Mouse (Mus musculus): ENCODE measurements around the gene Hoxa7. TPM values are rescaled to one million over a fixed set of nuclear protein-coding genes. Genes with fewer than 3 reads are reported as not detected.

The Hoxa7 gene
- total RNA-seq, 2 experiments from 2014 or later = 11.2 to 12.5 TPM

DNA sequence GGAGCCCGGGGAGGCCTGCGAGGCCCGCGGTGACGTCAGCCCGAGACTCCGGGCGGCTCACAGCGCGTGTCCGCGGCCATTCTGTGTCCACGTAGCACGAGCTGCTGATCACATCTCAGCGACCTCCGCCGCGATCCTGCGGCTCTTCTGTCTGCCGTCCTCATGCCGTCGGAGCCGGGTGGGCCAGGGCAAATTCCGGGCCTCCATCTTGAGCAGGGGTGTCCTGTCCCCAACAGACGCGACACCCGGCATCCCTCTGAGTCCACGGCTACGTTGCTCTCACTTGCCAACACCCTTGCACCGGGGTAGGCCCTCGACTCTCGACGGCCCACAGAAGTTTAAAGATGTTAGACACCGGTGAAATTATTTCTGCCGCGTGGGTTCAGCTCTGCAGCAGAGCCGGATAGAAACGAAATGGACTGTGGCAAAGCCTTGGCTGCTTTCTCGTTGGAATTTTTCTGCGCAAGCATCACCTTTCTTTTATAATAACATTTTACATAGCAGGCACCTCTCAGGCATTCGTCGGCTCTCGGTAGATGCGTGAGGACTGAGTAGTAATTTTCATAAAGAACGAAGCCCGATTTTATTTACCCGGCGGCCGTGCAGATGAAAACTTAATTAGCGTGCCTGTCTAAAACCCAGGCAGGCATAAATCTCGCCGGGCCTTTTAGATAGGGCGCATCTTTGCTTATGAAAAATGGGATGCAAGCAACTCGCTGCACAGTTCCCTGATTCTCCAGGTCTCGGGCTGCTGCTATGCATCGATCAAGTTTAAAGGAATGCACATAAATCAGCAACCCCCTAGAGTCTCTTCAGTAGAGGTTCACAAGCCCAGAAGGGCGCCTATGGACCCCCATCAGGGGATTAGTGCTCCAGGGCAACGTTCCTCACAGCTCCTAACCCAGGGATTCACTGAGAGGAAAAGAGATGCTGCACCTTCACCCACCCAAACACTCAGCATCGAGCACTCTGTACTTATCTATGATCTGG, 32.2 kb upstream of the Hoxa7 start:
- DNase-seq (ENCODE audit: low spot score in 2 of 2) = no peak

DNA sequence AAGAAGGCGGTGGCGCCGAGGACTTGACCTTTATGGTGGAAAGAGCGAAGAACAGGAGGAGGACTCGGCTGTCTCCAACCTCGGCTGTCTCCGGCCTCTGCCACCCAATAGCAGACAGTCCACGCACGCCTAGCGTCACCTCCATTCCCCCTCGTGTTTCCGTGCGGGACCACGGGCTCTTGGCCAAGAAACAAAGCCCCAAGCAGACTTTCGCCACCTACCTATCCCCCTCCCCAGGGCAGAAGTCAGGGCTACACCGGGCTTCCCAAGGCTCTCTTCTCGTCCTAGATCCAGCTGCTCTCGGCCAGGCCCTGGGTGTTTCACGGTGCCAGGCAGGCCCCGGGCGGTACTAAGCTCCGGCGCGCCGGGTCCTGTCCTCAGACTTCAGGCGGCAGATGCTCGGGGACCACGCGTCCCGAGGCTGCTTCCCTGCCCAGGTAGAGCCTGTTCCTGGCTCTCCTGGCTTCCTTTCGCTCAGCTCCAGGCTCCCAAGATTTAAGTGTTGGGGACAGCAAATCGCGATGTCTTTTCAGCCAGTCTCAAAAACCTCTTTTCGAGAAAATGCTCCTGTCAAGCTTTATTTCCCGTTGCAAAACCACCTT, 31.2 kb upstream of the Hoxa7 start:
- no peak for DNase-seq (ENCODE audit: low spot score in 2 of 2)

DNA sequence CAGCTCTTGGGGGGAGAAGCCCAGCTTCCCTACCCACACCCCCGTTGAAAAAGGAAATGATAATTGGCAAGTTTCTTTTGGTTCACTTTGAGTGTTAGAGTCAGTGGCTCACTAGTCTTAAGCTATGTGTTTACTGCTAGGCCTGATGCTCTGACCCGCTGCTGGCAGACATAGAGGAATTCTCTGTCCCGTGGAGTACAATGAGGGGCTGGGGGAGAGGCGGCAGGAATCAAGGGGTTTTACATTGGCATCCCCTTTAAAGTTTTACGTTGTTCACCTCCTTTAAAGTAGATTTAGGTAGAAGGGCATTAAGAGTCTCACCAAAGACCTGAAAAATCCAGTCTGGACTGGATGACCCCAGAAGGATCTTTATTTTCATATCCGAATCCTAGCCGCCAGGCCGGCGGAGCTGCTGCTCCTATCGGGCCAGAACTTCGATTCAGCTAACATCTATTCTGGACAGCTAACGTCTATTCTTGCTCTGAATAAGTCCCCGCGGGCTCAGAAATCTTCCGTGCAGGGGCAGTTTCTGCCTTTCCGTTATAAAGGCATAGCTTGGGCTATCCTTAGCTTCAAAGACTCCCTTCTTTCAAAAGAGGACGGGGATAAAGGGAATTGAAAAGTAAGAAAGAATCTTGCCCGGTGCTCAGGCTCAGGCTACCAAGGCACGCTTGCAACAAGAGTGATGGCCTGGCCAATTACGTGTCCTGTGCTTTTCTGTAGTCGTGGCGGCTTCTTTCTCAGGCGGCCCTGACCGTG, 30.5 kb upstream of the Hoxa7 start:
- no peak for DNase-seq (ENCODE audit: low spot score in 2 of 2)

DNA sequence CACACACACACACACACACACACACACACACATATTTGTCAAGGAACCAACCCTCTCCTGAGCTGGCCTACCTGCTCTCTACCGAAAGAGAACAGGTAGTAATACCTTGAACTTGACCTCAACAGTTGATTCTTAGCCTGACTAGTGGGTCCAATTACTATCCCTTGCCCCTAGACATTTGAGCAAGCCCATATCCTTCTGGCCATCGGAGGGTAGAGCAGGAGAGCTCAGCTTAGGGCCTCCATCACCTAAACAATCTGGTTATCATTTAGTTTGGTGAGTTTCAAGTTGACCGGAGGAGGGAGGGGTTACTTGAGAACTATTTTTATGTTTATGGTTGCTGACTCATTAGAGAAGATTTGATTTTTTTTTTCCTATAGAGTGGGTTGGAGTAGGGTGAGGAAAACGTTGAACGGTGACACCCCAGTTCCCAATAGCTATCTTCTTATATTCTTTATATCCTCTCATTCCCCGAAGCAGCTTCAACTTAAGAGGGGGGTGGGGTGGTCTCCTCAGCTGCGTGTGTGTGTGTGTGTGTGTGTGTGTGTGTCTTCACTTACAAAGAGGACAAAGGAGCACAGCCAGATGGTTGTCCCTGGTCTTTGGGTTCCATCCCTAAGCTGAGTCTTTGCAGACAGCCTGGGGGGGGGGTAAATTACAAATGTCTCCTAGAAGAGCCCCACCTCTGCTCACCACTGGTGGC, 29.7 kb upstream of the Hoxa7 start:
- no peak for DNase-seq (ENCODE audit: low spot score in 2 of 2)

DNA sequence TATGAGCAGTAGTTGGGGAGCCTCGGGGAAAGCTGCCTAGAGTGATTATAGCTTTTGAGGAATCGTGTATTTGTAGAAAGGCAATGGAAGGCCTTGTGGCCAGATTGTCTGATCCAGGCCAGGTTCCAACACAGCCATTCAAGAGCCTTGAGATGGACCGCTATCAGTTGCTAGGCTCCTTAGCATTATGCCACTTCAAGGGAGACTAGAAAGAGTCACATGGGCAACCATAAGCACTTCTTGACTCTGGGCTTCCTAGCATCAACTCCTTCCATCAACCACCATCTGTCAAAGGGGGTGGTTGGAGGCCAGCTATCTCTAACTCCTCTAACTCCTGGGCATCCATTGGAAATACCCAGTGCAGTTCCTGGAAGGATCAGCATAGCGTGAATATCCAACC, 28.2 kb upstream of the Hoxa7 start:
- no peak for DNase-seq (ENCODE audit: low spot score in 2 of 2)

DNA sequence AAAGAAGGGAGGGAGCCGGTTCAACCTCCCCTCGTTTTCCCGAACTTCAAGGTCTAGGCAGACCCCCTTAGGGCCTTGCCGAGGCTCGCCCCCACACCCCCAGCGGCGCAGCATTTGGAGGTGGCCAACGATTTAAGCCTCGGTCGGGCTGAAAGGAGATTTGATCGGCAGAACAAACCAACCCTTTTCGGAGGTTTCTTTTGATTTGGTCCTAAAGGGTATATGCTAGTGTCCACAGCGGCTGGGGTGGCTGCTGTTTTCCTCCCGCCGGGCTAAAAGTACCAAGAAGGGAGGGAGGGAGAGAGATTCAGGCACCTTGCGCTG, 27.7 kb upstream of the Hoxa7 start:
- DNase-seq (ENCODE audit: low spot score in 2 of 2) = peak in 1 of 2 experiments; percentile 15

DNA sequence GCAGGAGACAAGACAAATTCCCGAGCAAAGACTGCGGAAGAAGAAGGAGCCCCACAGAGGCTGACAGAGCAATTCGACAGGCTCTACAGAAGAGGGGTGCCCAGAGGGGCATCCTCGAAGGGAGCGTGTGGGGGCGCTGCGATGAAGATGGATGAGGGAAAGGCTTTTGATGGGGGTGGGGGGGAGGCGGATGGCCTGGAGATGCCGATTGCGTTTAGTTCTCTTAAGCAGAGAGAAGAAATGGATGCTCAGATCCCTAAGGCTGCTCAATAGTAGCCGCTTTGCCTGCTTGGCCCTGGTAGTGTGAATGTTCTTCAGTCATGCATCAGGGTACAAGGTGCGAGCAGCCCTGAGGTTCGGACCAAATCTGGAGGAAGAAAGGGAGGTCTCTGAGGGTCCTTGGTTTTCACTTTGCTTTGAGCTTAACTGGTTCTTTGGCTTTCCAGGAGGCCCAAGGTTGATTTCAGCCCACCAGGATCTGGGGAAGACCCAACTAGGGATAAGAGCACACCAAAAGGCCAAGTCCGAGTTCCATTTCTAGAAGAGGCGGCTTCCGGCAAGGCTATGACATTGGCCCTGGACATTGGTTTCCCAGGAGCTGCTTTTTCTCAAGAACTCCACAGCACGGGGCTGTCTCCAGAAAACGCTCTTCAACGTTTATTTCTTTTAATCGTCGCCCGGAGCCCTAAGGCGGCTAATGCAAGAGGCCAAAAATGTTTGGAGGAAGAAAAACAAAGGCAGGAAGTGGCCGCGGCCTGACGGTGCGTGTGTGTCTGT, 27.2 kb upstream of the Hoxa7 start:
- peak in 1 of 2 experiments; percentile 15 for DNase-seq (ENCODE audit: low spot score in 2 of 2)

DNA sequence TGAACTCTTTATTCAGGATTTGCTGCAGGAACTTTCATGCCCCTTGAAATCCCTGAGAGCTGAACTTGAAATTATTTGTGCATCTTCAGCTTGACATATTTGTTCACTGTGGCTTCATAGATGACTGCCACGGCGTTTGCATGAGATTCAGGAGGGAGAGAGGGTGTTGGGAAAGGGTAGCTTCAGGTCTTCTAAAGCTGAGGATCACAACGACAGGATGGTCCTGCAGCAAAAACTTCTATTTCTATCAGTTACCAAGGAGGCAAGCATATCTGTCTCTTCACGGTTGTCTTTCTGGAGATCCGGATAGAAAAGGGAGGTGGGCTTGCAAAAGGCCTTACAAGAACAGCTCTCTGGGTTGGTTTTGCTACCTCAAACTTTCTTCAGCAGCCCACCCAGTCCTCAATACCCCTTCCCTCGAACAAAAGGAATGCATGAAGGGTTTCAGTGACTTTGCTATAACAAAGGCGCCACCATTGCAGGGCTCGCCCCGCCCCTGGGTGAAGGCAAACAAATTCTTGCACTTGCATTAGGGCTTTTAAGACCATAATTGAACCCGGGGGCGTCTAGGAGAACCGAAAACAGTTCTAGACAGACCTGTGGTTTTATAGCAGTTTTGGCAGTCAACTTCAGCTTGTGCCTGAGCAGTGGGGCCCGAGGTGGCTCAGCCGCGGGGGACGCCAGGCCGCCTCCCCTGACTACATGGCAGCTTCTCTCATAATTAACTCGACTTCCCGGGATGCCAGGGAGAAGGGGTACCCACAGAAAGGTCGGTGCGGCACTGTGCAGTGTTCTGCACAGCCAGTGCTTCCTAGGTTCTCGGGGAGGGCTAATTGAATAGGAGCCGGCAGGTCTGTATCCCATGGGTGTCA, 26.3 kb upstream of the Hoxa7 start:
- peak in 1 of 2 experiments; percentile 18 for DNase-seq (ENCODE audit: low spot score in 2 of 2)

DNA sequence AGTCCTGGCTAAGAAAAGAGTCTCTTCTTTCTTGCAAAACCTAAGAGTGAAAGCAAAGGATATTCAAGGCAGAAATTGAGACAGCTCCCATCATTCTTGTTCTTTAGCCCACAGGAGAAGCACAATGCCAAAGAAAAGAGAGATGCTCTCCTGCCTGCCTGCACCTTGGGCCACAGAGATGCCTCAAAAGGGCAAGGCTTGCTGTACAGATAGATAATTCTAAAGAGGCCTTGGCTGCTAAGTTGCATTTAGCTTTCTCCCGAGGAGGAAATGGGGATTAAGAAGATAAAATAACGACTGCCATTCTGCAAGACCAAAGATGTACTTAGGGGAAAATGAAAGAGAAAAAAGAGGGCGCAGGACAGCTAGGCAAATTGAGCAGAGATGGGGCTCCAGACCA, 25.3 kb upstream of the Hoxa7 start:
- DNase-seq (ENCODE audit: low spot score in 2 of 2) = no peak

DNA sequence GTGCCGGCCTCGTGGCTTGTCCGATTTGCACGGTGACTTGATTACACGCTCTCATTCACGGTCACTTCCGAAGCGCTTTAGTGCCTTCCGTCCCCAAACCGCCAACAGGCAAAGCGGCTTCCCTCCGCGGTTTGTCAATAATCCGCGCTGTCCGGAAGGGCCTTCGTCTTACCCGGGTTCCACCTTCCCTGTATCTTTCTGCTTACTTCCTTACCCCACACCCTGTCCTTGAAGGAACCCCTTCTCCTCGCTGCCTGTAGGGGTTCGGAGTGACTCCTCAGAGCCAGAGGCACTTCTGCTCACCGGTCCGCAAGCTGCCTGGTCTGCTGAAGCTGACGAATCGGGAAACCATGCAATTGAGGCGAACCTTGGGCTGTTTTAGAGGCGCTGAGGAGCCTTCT, 24.7 kb upstream of the Hoxa7 start:
- DNase-seq (ENCODE audit: low spot score in 2 of 2) = peak; percentile 22 to 47

DNA sequence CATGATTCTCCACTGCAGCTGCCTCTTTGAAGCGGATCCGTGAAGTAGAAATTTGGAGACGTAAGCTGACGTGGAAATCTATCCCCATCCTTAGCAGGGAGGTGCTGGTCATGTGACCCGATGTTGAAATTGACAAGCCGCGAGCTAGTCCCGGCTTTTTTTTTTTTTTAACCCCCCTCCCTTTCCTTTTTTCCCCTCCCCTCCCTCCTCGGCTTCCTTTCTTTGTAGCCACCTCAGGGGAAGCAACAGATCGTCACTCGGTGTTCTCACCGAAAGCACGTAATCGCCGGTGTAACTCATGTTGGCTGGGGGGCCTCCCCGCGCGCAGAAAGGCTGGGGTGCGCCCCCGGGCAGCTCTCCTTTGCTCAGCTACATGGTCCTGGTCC, 24.1 kb upstream of the Hoxa7 start, which contains the start of gene Hoxa11:
Gene Hoxa11 (minus strand): TSS at position 54 of the 386 bp plus-strand sequence.
- DNase-seq (ENCODE audit: low spot score in 2 of 2) = no peak

DNA sequence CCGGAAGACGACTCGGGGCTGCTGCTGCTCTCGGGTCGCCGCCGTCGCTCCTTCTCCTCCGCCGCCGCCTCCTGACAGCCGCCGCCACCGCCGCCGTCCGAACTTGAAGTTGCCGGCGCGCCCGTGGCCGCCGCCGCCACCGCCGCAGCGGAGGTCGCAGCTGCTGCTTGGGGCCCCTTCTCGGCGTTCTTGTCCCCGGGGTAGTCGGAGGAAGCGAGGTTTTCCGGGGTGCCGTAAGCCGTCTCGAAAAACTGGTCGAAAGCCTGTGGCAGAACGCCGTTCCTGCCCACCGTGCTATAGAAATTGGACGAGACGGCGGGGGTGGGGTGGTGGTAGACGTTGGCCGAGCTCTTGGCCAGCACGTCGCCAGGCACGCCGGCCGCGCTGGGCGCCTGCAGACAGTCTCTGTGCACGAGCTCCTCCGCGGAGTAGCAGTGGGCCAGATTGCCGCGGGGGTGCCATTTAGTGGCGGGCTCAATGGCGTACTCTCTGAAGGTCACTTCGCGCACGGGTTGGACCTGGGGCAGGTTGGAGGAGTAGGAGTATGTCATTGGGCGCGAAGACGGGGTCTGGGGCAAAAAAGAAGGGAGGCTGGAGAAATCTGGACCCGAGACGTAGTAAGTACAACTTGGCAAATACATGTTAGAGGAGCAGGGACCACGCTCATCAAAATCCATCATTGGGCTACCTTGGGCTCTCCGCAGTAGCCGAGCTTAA, 23.5 kb upstream of the Hoxa7 start:
- DNase-seq (ENCODE audit: low spot score in 2 of 2) = peak; percentile 36 to 66

DNA sequence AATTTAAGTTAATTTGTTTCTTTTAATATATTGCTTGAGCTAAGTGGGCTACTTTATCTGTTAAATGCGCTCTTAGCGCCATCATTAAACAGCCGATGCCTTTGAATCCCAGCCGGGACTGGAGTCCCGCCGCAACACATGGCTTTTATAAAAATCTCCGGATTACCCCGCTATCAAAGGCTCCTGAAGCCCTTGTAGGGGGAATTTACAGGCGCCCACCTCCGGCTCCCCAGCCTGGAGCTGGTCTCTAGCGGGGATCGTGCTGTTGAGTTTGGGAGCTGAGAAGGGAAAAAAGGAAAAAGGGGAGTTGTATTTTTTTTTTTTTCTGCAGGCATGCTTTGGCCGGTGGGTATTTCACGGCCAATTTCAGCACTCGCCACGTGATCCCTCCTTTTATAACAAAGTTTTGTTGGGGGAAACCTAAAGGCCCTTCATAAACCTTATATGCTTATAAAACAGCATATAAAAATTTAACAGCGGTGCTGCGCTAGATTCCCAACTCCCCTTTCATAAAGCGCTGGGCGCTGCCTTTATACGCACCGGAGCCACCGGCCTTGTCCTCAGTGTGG, 22.9 kb upstream of the Hoxa7 start:
- DNase-seq (ENCODE audit: low spot score in 2 of 2) = no peak

DNA sequence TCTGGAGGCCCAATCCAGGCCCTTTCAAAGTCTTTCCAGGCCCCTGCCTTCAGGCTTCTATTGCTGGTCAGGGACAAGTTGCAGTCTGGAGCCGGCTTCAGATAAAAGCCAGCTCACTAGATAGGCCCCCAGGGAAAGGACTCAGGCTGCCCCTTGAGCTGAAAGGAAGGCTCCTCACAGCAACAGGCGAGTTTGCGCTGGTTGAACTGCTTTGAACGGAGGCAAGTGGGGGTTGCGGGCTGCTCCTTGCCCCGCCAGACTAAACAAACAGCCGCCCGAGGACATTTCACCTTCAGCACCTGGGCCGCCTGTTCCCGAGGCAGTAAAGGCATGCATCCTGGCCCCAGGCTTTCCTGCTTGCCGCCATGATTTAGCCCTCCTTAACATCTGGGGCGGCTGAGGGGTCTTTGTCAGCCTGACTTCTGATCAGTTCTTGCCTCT, 22.0 kb upstream of the Hoxa7 start:
- DNase-seq (ENCODE audit: low spot score in 2 of 2) = no peak

DNA sequence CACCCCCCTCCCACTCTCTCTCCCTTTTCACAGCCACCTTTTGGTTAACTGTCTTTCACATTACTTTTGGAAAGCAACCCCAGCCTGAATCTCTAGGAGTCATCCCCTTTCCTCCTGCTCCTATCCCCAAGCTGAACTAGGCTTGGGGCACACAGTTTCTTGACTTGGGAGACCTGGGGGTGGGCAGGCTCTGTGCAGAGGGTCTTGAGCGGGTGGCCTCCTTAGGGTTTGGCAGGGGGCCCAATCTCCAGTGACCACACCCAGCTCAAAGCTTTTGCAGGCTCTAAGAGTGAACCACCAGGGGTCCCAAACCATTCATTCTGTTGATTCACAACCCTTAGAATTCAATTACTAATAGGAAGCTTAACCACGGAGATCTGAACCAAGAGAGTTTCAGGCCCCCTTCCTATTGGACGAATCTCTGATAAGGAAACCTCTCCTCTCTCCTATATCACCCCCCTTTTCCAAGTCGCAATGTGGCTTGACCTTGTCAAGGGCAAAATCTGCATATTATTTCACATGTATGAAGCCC, 21.2 kb upstream of the Hoxa7 start:
- DNase-seq (ENCODE audit: low spot score in 2 of 2) = no peak

DNA sequence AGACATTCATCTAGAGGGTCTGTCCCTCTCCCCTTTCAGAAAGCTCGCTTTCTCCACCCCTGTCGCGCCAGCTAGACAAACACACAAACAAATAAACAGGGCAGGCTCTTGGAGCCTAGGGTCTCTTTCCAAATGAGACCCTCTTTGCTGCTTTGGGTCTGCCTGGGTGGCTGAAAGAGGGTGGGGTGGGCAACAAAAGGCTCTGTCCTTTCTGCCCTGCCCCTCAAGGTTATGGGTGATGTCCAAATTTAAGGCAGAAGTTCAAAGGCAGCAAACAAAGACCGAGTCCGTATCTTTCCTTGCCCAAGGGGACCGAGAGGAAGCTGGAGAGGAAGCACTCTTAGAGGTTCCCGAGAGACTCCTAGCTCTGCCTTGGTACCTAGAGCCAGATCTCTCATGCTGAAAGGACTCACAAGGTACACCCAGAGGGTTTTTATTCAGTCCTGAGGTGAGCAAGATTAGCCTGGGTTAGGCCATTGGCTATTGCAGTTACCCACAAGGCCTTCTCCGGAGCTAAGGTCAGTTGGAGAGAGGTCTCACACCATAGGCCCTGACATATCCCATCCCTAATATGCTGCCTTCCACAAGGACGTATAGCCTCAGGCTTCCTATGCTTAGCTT, 19.5 kb upstream of the Hoxa7 start:
- DNase-seq (ENCODE audit: low spot score in 2 of 2) = no peak

DNA sequence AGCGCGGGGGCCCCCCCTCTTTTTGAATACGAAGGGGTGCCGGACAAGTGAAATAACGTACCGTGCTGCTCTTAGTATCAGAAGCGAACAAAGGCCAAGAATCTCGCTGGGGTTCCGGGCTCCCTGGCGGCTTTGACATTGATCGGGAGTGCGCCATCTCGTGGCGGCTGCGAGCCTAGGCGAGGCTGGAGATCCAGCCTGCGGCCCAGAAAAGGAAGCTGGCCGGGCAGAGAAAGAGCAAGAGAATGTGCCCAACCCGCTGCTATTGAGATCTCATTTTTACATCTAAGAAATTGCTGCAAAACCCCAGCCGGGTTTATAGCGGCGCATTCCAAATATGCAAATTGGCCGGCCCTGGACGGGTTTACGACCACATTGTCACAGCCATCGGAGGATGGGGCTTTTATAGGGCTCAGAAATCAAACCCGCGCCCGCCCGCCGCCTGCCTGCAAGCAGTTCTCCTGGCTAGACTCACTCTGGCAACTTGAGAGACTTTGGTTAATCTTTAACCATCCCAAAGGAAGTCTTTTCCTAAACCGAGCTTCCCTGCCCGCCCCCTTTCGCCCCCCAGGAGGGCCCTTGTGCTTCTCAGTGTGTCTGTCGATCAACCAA, 18.8 kb upstream of the Hoxa7 start, which contains the start of gene Hoxa10:
Gene Hoxa10 (minus strand): TSS at position 466 of the 612 bp plus-strand sequence.
- peak; percentile 90 to 93 for DNase-seq (ENCODE audit: low spot score in 2 of 2)

All from gastrocnemius, postnatal 4 days (tissue).